Mouse (Mus musculus) neural tube, embryonic 15.5 days (tissue): ENCODE results near the gene LTO1. TPM values are rescaled to one million over a fixed set of nuclear protein-coding genes. Genes with fewer than 3 reads are reported as not detected.

Experiments
- ATAC-seq: fragments of 200-750 bp; cut with Nextera tagmentation; 2 replicates; pipeline ENCODE4 v1.8.0; 2017; ENCODE audit warnings: mild to moderate bottlenecking, moderate TSS enrichment, moderate library complexity; ENCODE audit not compliant: low FRiP score
- H3K27ac ChIP-seq: fragments of 300-500 bp; sonication (generic); replicated peaks from 2 replicates; pipeline ENCODE4 v1.5.1; 2015; ENCODE audit warnings: mild to moderate bottlenecking, inconsistent platforms
- H3K27me3 ChIP-seq: fragments of 300-500 bp; sonication (generic); replicated peaks from 2 replicates; pipeline ENCODE4 v1.6.1; 2015; ENCODE audit warnings: inconsistent platforms
- H3K36me3 ChIP-seq: fragments of 300-500 bp; sonication (generic); 2 replicates; pipeline ENCODE4 v1.6.1; 2015; ENCODE audit warnings: inconsistent platforms
- H3K4me1 ChIP-seq: fragments of 300-500 bp; sonication (generic); 2 replicates; pipeline ENCODE4 v1.6.1; 2015; ENCODE audit warnings: inconsistent platforms
- H3K4me2 ChIP-seq: fragments of 300-500 bp; sonication (generic); 2 replicates; pipeline ENCODE4 v1.6.1; 2015; ENCODE audit warnings: inconsistent platforms, mild to moderate bottlenecking, moderate library complexity
- H3K4me3 ChIP-seq: fragments of 300-500 bp; sonication (generic); replicated peaks from 2 replicates; pipeline ENCODE4 v1.5.1; 2015; ENCODE audit warnings: mild to moderate bottlenecking, inconsistent platforms
- H3K9ac ChIP-seq: fragments of 300-500 bp; sonication (generic); replicated peaks from 2 replicates; pipeline ENCODE4 v1.6.1; 2015; ENCODE audit warnings: mild to moderate bottlenecking, inconsistent platforms
- H3K9me3 ChIP-seq: fragments of 300-500 bp; sonication (generic); replicated peaks from 2 replicates; pipeline ENCODE4 v1.6.1; 2016; ENCODE audit warnings: inconsistent platforms
- WGBS: fragments of 180-500 bp; shearing (Covaris S2); methylation state at CpG from one replicate; pipeline ENCODE4 v1.1.7; 2015; ENCODE audit warnings: mixed read lengths; 5-methylcytosine and 5-hydroxymethylcytosine counted together
- polyA plus RNA-seq: library from polyadenylated mRNA; unstranded; fragments of >200 nt; fragmentation: Nextera tagmentation; extraction: Ambion mirVana; gene quantifications from 2 replicates; pipeline ENCODE4 v1.2.1, GENCODE M21; 2015

LTO1 gene
- polyA plus RNA-seq, 1 experiment from 2014 or later = 32.6 TPM

GRCm38 (mm10) chr7:144979814-144980213, 64.9 kb downstream of the LTO1 start:
- no peaks in the 10 kb centered on the region for H3K9me3 ChIP-seq
- H3K27ac ChIP-seq = no peak overlapping the region
- no peak for ATAC-seq
- H3K4me3 ChIP-seq = no peak overlapping the region
- no peaks in the 10 kb centered on the region for H3K27me3 ChIP-seq
- 76% methylated on average over 5 of the region's 5 CpGs for WGBS
- H3K4me2 ChIP-seq = no peak overlapping the region
- no peak overlapping the region for H3K9ac ChIP-seq
- H3K4me1 ChIP-seq = no peaks in the 10 kb centered on the region
- no peaks in the 10 kb centered on the region for H3K36me3 ChIP-seq

Other genes starting within 250 kb of the LTO1 start
- gene Ano1, start 163.1 kb upstream of the LTO1 start, polyA plus RNA-seq = 4.2 and 8.8 TPM in 2 replicates
- gene Fgf3, start 77.0 kb upstream of the LTO1 start, polyA plus RNA-seq = 0.28 and 1.2 TPM in 2 replicates
- not detected in 2 replicates for gene Fgf4, start 67.7 kb upstream of the LTO1 start, polyA plus RNA-seq
- 5.4 and 7.8 TPM in 2 replicates for gene Fgf15, start 18.6 kb upstream of the LTO1 start, polyA plus RNA-seq
- 19.2 and 27.4 TPM in 2 replicates for gene Ccnd1, start 24.8 kb downstream of the LTO1 start, polyA plus RNA-seq